Mouse (Mus musculus): Measurements from ENCODE around the gene Bud31. TPM values are rescaled to one million over a fixed set of nuclear protein-coding genes. Genes with fewer than 3 reads are reported as not detected.
"Not testable (repeated sequence)": the region's sequence is repeated elsewhere in the genome, so short reads cannot be mapped to it uniquely, and the experiment has no call there.

Gene Bud31
- polyA plus RNA-seq, 1 experiment: 92.0 TPM

- no peak for DNase-seq (ENCODE audit: extremely low spot score in 1 of 2, low spot score in 1 of 2)
These were observed 16.8 kb upstream of the Bud31 start for GRCm38 (mm10) chr5:145123396-145123795.

- DNase-seq (ENCODE audit: extremely low spot score in 1 of 2, low spot score in 1 of 2): no peak
These were observed 13.6 kb upstream of the Bud31 start for GRCm38 (mm10) chr5:145126580-145126979.

- no peak for DNase-seq (ENCODE audit: extremely low spot score in 1 of 2, low spot score in 1 of 2)
These were observed 11.0 kb upstream of the Bud31 start for GRCm38 (mm10) chr5:145129124-145129523.

- DNase-seq (ENCODE audit: extremely low spot score in 1 of 2, low spot score in 1 of 2): not testable (repeated sequence)
These were observed 10.4 kb upstream of the Bud31 start for GRCm38 (mm10) chr5:145129773-145130172.

GRCm38 (mm10) chr5:145130191-145130590 lies 10.0 kb upstream of the Bud31 start:
- DNase-seq (ENCODE audit: extremely low spot score in 1 of 2, low spot score in 1 of 2): peak; percentile 71 to 81

GRCm38 (mm10) chr5:145130995-145131394 lies 9.2 kb upstream of the Bud31 start:
- no peak for DNase-seq (ENCODE audit: extremely low spot score in 1 of 2, low spot score in 1 of 2)

- DNase-seq (ENCODE audit: extremely low spot score in 1 of 2, low spot score in 1 of 2): not testable (repeated sequence)
These were observed 6.9 kb upstream of the Bud31 start for GRCm38 (mm10) chr5:145133275-145133674.

GRCm38 (mm10) chr5:145138836-145139235 lies 1.3 kb upstream of the Bud31 start:
- peak in 1 of 2 experiments; percentile 23 for DNase-seq (ENCODE audit: extremely low spot score in 1 of 2, low spot score in 1 of 2)

GRCm38 (mm10) chr5:145140611-145141010 lies 449 bp downstream of the Bud31 start:
- no peak for DNase-seq (ENCODE audit: extremely low spot score in 1 of 2, low spot score in 1 of 2)

GRCm38 (mm10) chr5:145147748-145148147 lies 7.6 kb downstream of the Bud31 start:
- no peak for DNase-seq (ENCODE audit: extremely low spot score in 1 of 2, low spot score in 1 of 2)

- DNase-seq (ENCODE audit: extremely low spot score in 1 of 2, low spot score in 1 of 2): no peak
These were observed 9.1 kb downstream of the Bud31 start for GRCm38 (mm10) chr5:145149294-145149693.

- DNase-seq (ENCODE audit: extremely low spot score in 1 of 2, low spot score in 1 of 2): no peak
These were observed 12.5 kb downstream of the Bud31 start for GRCm38 (mm10) chr5:145152690-145153089.

- no peak for DNase-seq (ENCODE audit: extremely low spot score in 1 of 2, low spot score in 1 of 2)
These were observed 21.2 kb downstream of the Bud31 start for GRCm38 (mm10) chr5:145161361-145161760.

GRCm38 (mm10) chr5:145164710-145165109 lies 24.5 kb downstream of the Bud31 start:
- peak in 1 of 2 experiments; percentile 36 for DNase-seq (ENCODE audit: extremely low spot score in 1 of 2, low spot score in 1 of 2)

GRCm38 (mm10) chr5:145165184-145165583 lies 25.0 kb downstream of the Bud31 start:
- no peak for DNase-seq (ENCODE audit: extremely low spot score in 1 of 2, low spot score in 1 of 2)

GRCm38 (mm10) chr5:145166536-145167305 lies 26.6 kb downstream of the Bud31 start, which contains the start of the genes Ptcd1 and Cpsf4:
Ptcd1 (minus strand) TSS chr5:145167108.
Cpsf4 (plus strand) TSS chr5:145167213.
- peak; percentile 98 to 100 for DNase-seq (ENCODE audit: extremely low spot score in 1 of 2, low spot score in 1 of 2)

GRCm38 (mm10) chr5:145167306-145167661 lies 27.1 kb downstream of the Bud31 start:
- no peak for DNase-seq (ENCODE audit: extremely low spot score in 1 of 2, low spot score in 1 of 2)

- DNase-seq (ENCODE audit: extremely low spot score in 1 of 2, low spot score in 1 of 2): no peak
These were observed 38.4 kb downstream of the Bud31 start for GRCm38 (mm10) chr5:145178461-145178980.

GRCm38 (mm10) chr5:145185244-145185643 lies 45.1 kb downstream of the Bud31 start:
- DNase-seq (ENCODE audit: extremely low spot score in 1 of 2, low spot score in 1 of 2): no peak

GRCm38 (mm10) chr5:145189416-145189815 lies 49.3 kb downstream of the Bud31 start:
- DNase-seq (ENCODE audit: extremely low spot score in 1 of 2, low spot score in 1 of 2): no peak

GRCm38 (mm10) chr5:145190373-145190772 lies 50.2 kb downstream of the Bud31 start:
- no peak for DNase-seq (ENCODE audit: extremely low spot score in 1 of 2, low spot score in 1 of 2)

Measured in frontal cortex, adult 2 months (tissue).